Mouse (Mus musculus): ENCODE results near the gene Ston2. TPM values are rescaled to one million over a fixed set of nuclear protein-coding genes. Genes with fewer than 3 reads are reported as not detected.
"Not testable (repeated sequence)": the region's sequence is repeated elsewhere in the genome, so short reads cannot be mapped to it uniquely, and the experiment has no call there.

Ston2 gene
- total RNA-seq, 4 experiments from 2014 or later, result 20.0 to 25.9 (median 23.8) TPM

- DNase-seq (ENCODE audit: low spot score in 2 of 2), result no peak
These were observed 36.1 kb downstream of the Ston2 start for GRCm38 (mm10) chr12:91751893-91752597.

- no peak for DNase-seq (ENCODE audit: low spot score in 2 of 2)
These were observed 38.5 kb downstream of the Ston2 start for GRCm38 (mm10) chr12:91749543-91750184.

- peak; percentile 42 to 86 for DNase-seq (ENCODE audit: low spot score in 2 of 2)
These were observed 39.8 kb downstream of the Ston2 start for GRCm38 (mm10) chr12:91748241-91748865.

GRCm38 (mm10) chr12:91746839-91747238, 41.3 kb downstream of the Ston2 start:
- not testable (repeated sequence) for DNase-seq (ENCODE audit: low spot score in 2 of 2)

- DNase-seq (ENCODE audit: low spot score in 2 of 2), result no peak
These were observed 42.4 kb downstream of the Ston2 start for GRCm38 (mm10) chr12:91745758-91746290.

GRCm38 (mm10) chr12:91744091-91744490, 44.1 kb downstream of the Ston2 start:
- no peak for DNase-seq (ENCODE audit: low spot score in 2 of 2)

GRCm38 (mm10) chr12:91742916-91743315, 45.3 kb downstream of the Ston2 start:
- DNase-seq (ENCODE audit: low spot score in 2 of 2), result no peak

GRCm38 (mm10) chr12:91738381-91738780, 49.8 kb downstream of the Ston2 start:
- no peak for DNase-seq (ENCODE audit: low spot score in 2 of 2)

- no peak for DNase-seq (ENCODE audit: low spot score in 2 of 2)
These were observed 51.8 kb downstream of the Ston2 start for GRCm38 (mm10) chr12:91736221-91736980.

GRCm38 (mm10) chr12:91734246-91735027, 53.8 kb downstream of the Ston2 start:
- DNase-seq (ENCODE audit: low spot score in 2 of 2), result no peak

- DNase-seq (ENCODE audit: low spot score in 2 of 2), result peak in 1 of 2 experiments; percentile 36
These were observed 55.3 kb downstream of the Ston2 start for GRCm38 (mm10) chr12:91732729-91733448.

GRCm38 (mm10) chr12:91726202-91726601, 62.0 kb downstream of the Ston2 start:
- DNase-seq (ENCODE audit: low spot score in 2 of 2), result no peak

- no peak for DNase-seq (ENCODE audit: low spot score in 2 of 2)
These were observed 64.3 kb downstream of the Ston2 start for GRCm38 (mm10) chr12:91723912-91724311.

GRCm38 (mm10) chr12:91719134-91719533, 69.1 kb downstream of the Ston2 start:
- no peak for DNase-seq (ENCODE audit: low spot score in 2 of 2)

GRCm38 (mm10) chr12:91715686-91716085, 72.5 kb downstream of the Ston2 start:
- no peak for DNase-seq (ENCODE audit: low spot score in 2 of 2)

- no peak for DNase-seq (ENCODE audit: low spot score in 2 of 2)
These were observed 74.8 kb downstream of the Ston2 start for GRCm38 (mm10) chr12:91713358-91713757.

- no peak for DNase-seq (ENCODE audit: low spot score in 2 of 2)
These were observed 76.5 kb downstream of the Ston2 start for GRCm38 (mm10) chr12:91711655-91712054.

GRCm38 (mm10) chr12:91710876-91711275, 77.3 kb downstream of the Ston2 start:
- peak in 1 of 2 experiments; percentile 70 for DNase-seq (ENCODE audit: low spot score in 2 of 2)

- DNase-seq (ENCODE audit: low spot score in 2 of 2), result no peak
These were observed 78.6 kb downstream of the Ston2 start for GRCm38 (mm10) chr12:91709634-91710033.

GRCm38 (mm10) chr12:91709232-91709631, 79.0 kb downstream of the Ston2 start:
- DNase-seq (ENCODE audit: low spot score in 2 of 2), result no peak
